Mouse (Mus musculus) neural tube, embryonic 11.5 days (tissue): ENCODE measurements around the gene Cbr2. TPM values are rescaled to one million over a fixed set of nuclear protein-coding genes. Genes with fewer than 3 reads are reported as not detected.

Experiments used
- ATAC-seq: fragments of 200-750 bp; cut with Nextera tagmentation; 2 replicates; pipeline ENCODE4 v1.8.0; 2017; ENCODE audit warnings: moderate number of reproducible peaks, mild to moderate bottlenecking, moderate TSS enrichment, moderate library complexity; ENCODE audit not compliant: insufficient read depth, low FRiP score, low TSS enrichment
- DNase-seq: peaks from one replicate; pipeline ENCODE4 v3.0.0-alpha.2; 2015; ENCODE audit warnings: low spot score
- H3K27ac ChIP-seq: fragments of 300-500 bp; sonication (generic); 2 replicates; pipeline ENCODE4 v1.5.1; 2014; ENCODE audit warnings: low read depth, mild to moderate bottlenecking, low read length
- H3K27me3 ChIP-seq: fragments of 300-500 bp; sonication (generic); 2 replicates; pipeline ENCODE4 v1.6.1; 2014; ENCODE audit warnings: mild to moderate bottlenecking, low read length, mixed read lengths; ENCODE audit not compliant: control insufficient read depth, insufficient read depth
- H3K36me3 ChIP-seq: fragments of 300-500 bp; sonication (generic); 2 replicates; pipeline ENCODE4 v1.6.1; 2014; ENCODE audit warnings: mild to moderate bottlenecking, low read length, moderate library complexity, mixed read lengths; ENCODE audit not compliant: control insufficient read depth, insufficient read depth
- H3K4me1 ChIP-seq: fragments of 300-500 bp; sonication (generic); 2 replicates; pipeline ENCODE4 v1.6.1; 2014; ENCODE audit warnings: low read length, mixed read lengths; ENCODE audit not compliant: control insufficient read depth, insufficient read depth
- H3K4me2 ChIP-seq: fragments of 300-500 bp; sonication (generic); 2 replicates; pipeline ENCODE4 v1.6.1; 2014; ENCODE audit warnings: low read depth, mild to moderate bottlenecking, moderate library complexity
- H3K4me3 ChIP-seq: fragments of 300-500 bp; sonication (generic); 2 replicates; pipeline ENCODE4 v1.5.1; 2014; ENCODE audit warnings: low read depth, low read length
- H3K9ac ChIP-seq: fragments of 300-500 bp; sonication (generic); 2 replicates; pipeline ENCODE4 v1.6.1; 2014; ENCODE audit warnings: mild to moderate bottlenecking, low read length
- H3K9me3 ChIP-seq: fragments of 300-500 bp; sonication (generic); 2 replicates; pipeline ENCODE4 v1.6.1; 2016; ENCODE audit warnings: low read length; ENCODE audit not compliant: control insufficient read depth
- WGBS: fragments of 180-500 bp; shearing (Covaris S2); extraction: QIAGEN DNeasy Blood & Tissue Kit; methylation state at CpG from one replicate; pipeline ENCODE4 v1.1.7; 2014; 5-methylcytosine and 5-hydroxymethylcytosine counted together
- polyA plus RNA-seq: library from polyadenylated mRNA; unstranded; fragments of >200 nt; fragmentation: Nextera tagmentation; extraction: Ambion mirVana; gene quantifications from 2 replicates; pipeline ENCODE4 v1.2.1, GENCODE M21; 2014

Cbr2 gene
- polyA plus RNA-seq, 1 experiment from 2014 or later = 2.0 TPM

- H3K9ac ChIP-seq = no peak overlapping the region
- 77% methylated on average over 2 of the region's 2 CpGs for WGBS
These were observed 22.4 kb downstream of the Cbr2 start for GRCm38 (mm10) chr11:120709551-120709950.

DNA sequence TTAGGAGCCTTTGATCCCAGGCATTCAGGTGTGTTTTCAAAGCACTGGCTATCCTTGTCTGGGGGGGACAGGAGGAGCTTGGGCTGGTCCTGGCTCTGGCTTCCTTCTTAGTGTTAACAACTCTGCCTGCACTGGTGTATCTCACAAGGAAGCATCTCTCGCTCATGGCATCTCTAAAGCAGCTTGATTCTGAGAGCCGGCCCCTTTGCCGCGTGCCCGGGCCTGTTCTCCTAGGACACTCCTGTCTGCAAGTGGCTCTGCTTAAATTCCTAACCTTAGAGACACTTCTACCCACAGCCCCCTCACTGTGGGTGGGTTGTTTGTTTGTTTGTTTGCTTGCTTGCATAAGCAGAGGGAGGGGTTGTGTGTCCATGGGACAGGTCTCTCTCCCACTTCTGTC is 23.9 kb downstream of the Cbr2 start:
- Histone ChIP-seq H3K4me3 (no peak overlapping the region), H3K9ac (no peak overlapping the region), H3K9me3 (no peaks in the 10 kb centered on the region), H3K36me3 (no peaks in the 10 kb centered on the region; the same call in 1 of the 2 replicates), H3K4me2 (no peak overlapping the region), H3K27me3 (no peaks in the 10 kb centered on the region), H3K4me1 (peaks cover 34% of the 10 kb centered on the region), H3K27ac (no peak overlapping the region)
- ATAC-seq (no peak), DNase-seq (no peak)
- 29% methylated on average over 5 of the region's 5 CpGs for WGBS

More at GRCm38 (mm10) chr11:120709551-120709950, 22.4 kb downstream of the Cbr2 start:
- no peaks in the 10 kb centered on the region for H3K27me3 ChIP-seq
- H3K4me3 ChIP-seq = no peak overlapping the region
- H3K36me3 ChIP-seq = no peaks in the 10 kb centered on the region; the same call in 1 of the 2 replicates
- no peaks in the 10 kb centered on the region for H3K9me3 ChIP-seq
- no peak for DNase-seq
- H3K4me1 ChIP-seq = peaks cover 32% of the 10 kb centered on the region
- no peak overlapping the region for H3K4me2 ChIP-seq
- no peak for ATAC-seq
- H3K27ac ChIP-seq = no peak overlapping the region

GRCm38 (mm10) chr11:120707225-120707624 is 24.7 kb downstream of the Cbr2 start:
- WGBS = 5% methylated on average over 12 of the region's 12 CpGs
- Histone ChIP-seq H3K4me1 (peaks cover 34% of the 10 kb centered on the region), H3K36me3 (no peaks in the 10 kb centered on the region; the same call in 1 of the 2 replicates), H3K27me3 (no peaks in the 10 kb centered on the region), H3K9ac (peak overlapping the region; percentile 10; the same call in 1 of the 2 replicates), H3K27ac (no peak overlapping the region; the same call in 1 of the 2 replicates), H3K4me3 (no peak overlapping the region), H3K4me2 (no peak overlapping the region), H3K9me3 (no peaks in the 10 kb centered on the region)
- ATAC-seq = no peak
- DNase-seq = no peak

DNA sequence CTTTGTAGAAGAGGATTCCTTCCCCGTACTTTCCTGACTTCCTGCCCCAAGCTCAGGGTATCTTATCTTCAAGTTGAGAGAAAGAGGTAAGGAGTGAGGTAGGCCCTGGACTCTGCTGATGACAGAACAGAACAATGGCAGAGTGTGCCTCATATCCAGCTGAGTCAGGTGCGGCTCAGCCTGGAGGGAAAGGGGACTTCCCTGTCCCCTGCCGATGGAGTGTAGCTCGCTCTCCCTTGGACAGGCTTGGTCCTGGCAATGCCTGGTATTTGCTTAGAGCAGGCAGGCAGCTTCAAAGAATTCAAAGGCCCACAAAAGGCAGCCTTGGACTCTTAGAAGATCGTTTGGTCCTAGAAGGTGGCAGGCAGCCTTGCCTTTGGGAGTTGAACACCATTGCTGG is 25.8 kb downstream of the Cbr2 start:
- H3K9ac ChIP-seq = no peak overlapping the region

DNA sequence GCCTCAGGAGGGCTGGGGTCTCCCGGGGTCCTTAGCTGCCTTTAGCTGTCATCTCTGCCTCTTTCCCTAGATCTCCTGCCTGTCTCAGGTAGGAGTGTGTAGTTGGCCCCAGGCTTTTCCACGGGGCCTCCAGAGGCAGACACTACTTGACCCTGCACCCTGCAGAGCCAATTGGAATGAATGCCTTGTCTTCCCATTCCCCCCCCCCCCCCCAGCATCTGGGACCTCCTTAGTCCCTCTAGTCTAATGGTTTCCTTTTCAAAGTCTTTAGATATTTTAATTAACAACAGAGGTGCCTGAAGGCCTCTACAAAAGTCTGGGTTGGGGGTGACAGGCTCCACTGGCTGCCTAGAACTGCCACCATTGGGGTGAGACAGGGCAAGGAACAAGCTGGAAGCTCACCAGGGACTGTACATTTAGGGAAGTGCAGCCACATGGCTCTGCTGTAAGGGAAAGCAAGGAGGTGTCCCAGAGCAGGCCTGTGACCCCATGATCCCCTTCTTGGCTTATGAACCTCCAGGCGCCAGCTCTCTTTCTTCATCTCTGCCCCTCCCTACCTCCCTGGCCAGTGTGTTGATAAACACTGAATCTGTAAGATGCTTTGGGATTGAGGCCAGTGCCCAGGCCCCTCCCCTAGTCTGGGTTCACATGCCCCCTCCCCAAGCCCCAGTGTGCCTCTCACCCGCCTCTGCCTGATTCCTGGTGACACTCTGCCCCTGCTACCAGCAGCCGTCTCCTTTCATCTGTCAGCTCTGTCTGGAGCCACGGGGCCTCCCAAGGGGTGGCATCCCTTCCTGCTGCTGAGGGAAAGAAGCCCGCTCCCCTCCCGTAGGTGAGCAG is 27.2 kb downstream of the Cbr2 start:
- H3K27ac ChIP-seq = peak overlapping the region; percentile 34; the same call in 1 of the 2 replicates
- no peak overlapping the region for H3K4me3 ChIP-seq
- H3K9me3 ChIP-seq = no peaks in the 10 kb centered on the region
- peak overlapping the region; percentile 48; the same call in 1 of the 2 replicates for H3K9ac ChIP-seq
- peaks cover 32% of the 10 kb centered on the region for H3K4me1 ChIP-seq
- ATAC-seq (no peak), DNase-seq (no peak)
- 16% methylated on average over 8 of the region's 8 CpGs for WGBS
- H3K4me2 ChIP-seq = no peak overlapping the region
- no peaks in the 10 kb centered on the region for H3K27me3 ChIP-seq
- peaks cover 6% of the 10 kb centered on the region for H3K36me3 ChIP-seq

More for the DNA sequence above, 25.8 kb downstream of the Cbr2 start:
- DNase-seq (no peak), ATAC-seq (no peak)
- no peak overlapping the region for H3K4me3 ChIP-seq
- WGBS = 52% methylated on average over 5 of the region's 5 CpGs
- H3K9me3 ChIP-seq = no peaks in the 10 kb centered on the region
- peaks cover 34% of the 10 kb centered on the region for H3K4me1 ChIP-seq
- no peak overlapping the region for H3K4me2 ChIP-seq
- H3K36me3 ChIP-seq = peaks cover 1% of the 10 kb centered on the region; the same call in 1 of the 2 replicates
- H3K27me3 ChIP-seq = no peaks in the 10 kb centered on the region
- H3K27ac ChIP-seq = no peak overlapping the region

GRCm38 (mm10) chr11:120703696-120704454 is 28.0 kb downstream of the Cbr2 start:
- Histone ChIP-seq H3K4me1 (peaks cover 32% of the 10 kb centered on the region), H3K4me3 (no peak overlapping the region), H3K9me3 (no peaks in the 10 kb centered on the region), H3K9ac (peak overlapping the region; percentile 48; the same call in 1 of the 2 replicates), H3K36me3 (peaks cover 6% of the 10 kb centered on the region), H3K27me3 (no peaks in the 10 kb centered on the region), H3K4me2 (no peak overlapping the region), H3K27ac (peak overlapping the region; percentile 34; the same call in 1 of the 2 replicates)
- 27% methylated on average over 15 of the region's 15 CpGs for WGBS
- DNase-seq = no peak
- no peak for ATAC-seq

- H3K4me1 ChIP-seq = peaks cover 17% of the 10 kb centered on the region
- H3K27me3 ChIP-seq = no peaks in the 10 kb centered on the region
- H3K4me2 ChIP-seq = no peak overlapping the region
- WGBS = 64% methylated on average over 10 of the region's 10 CpGs
- no peak for DNase-seq
- no peaks in the 10 kb centered on the region for H3K9me3 ChIP-seq
- no peak overlapping the region for H3K9ac ChIP-seq
- no peak overlapping the region for H3K4me3 ChIP-seq
- no peak overlapping the region for H3K27ac ChIP-seq
- H3K36me3 ChIP-seq = peaks cover 10% of the 10 kb centered on the region
- ATAC-seq = no peak
These were observed 34.2 kb downstream of the Cbr2 start for GRCm38 (mm10) chr11:120697741-120698140.

- no peak for ATAC-seq
- 89% methylated on average over 6 of the region's 6 CpGs for WGBS
These were observed 35.3 kb downstream of the Cbr2 start for GRCm38 (mm10) chr11:120696568-120696967.

More at GRCm38 (mm10) chr11:120696568-120696967, 35.3 kb downstream of the Cbr2 start:
- Histone ChIP-seq H3K9me3 (no peaks in the 10 kb centered on the region), H3K36me3 (peaks cover 14% of the 10 kb centered on the region), H3K27ac (no peak overlapping the region), H3K4me3 (no peak overlapping the region), H3K4me2 (no peak overlapping the region), H3K4me1 (peaks cover 17% of the 10 kb centered on the region), H3K27me3 (no peaks in the 10 kb centered on the region), H3K9ac (no peak overlapping the region)
- no peak for DNase-seq
